Mouse (Mus musculus) liver, embryonic 14.5 days (tissue): ENCODE measurements around the gene Hist4h4.

ENCODE experiments used
- CTCF ChIP-seq: IDR thresholded peaks from 2 replicates; pipeline ENCODE4 v1.5.1; 2016; ENCODE audit warnings: antibody characterized with exemption, low read depth, control low read depth
- EP300 ChIP-seq: IDR thresholded peaks from 2 replicates; pipeline ENCODE4 v1.6.1; 2016; ENCODE audit warnings: antibody characterized with exemption, low read depth

GRCm38 (mm10) chr6:136848399-136848798, 44.2 kb upstream of the Hist4h4 start:
- TF ChIP-seq CTCF: no peak
- no peak; the same call in 1 of the 2 replicates for TF ChIP-seq EP300
